Mouse (Mus musculus) adrenal gland, adult 18-20 months (tissue): ENCODE results near the gene Mup15. TPM values are rescaled to one million over a fixed set of nuclear protein-coding genes. Genes with fewer than 3 reads are reported as not detected.
"Not testable (repeated sequence)": the region's sequence is repeated elsewhere in the genome, so short reads cannot be mapped to it uniquely, and the experiment has no call there.

Experiments used
- DNase-seq, 2 experiments: peaks; one replicate each; pipeline ENCODE4 v3.0.0; 2021 to 2022; ENCODE audit warnings: low spot score in 2 of 2
- long read RNA-seq, 2 experiments: library from polyadenylated mRNA; stranded (forward); transcript quantifications; one replicate each; pipeline ENCODE4 v2.0.0; 2021
- total RNA-seq, 2 experiments: library from RNA; stranded (reverse); gene quantifications; 1 replicate in 1 of 2; 2 replicates in 1 of 2; pipeline ENCODE4 v1.2.3; 2021

Gene Mup15
- total RNA-seq = not detected
- long read RNA-seq, experiment 1 = 0 reads
- long read RNA-seq, experiment 2 = 0 reads

DNA sequence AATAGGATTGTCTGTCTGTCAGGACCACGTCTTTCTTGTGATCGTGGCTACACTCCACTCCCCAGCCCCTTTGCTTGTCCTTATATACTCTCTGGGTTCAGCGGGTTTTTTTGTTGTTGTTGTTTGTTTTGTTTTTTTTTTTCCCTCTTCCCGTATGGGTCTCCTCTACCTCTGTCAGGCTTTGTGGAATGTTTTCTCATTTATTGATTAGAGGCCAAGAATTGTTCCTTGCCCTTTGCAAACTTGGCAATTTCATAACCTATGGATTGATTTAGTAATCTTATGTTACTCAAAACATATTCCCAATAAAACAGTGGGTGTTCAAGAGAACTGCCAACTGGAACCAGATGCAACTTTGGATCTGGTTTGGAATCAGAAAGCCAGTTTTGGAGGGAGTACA is at the start of gene Mup15:
Gene Mup15 (minus strand): TSS at position 101 of the 400 bp plus-strand sequence.
- not testable (repeated sequence) for DNase-seq

Other genes starting within 250 kb of the Mup15 start
- not detected for gene Mup13, start 211.5 kb downstream of the Mup15 start, total RNA-seq
- 1 to 10 TPM in 1 of 2 experiments, not detected in 1; 3.2 TPM for gene Mup14, start 135.7 kb downstream of the Mup15 start, total RNA-seq
- gene Mup16, start 79.8 kb upstream of the Mup15 start, total RNA-seq = 10 to 100 TPM in 1 of 2 experiments, not detected in 1; 15.9 TPM
- under 1 TPM in 1 of 2 experiments, not detected in 1; 0.86 TPM for gene Mup17, start 156.1 kb upstream of the Mup15 start, total RNA-seq
- under 1 TPM in 1 of 2 experiments, not detected in 1; 0.46 TPM for gene Mup18, start 234.4 kb upstream of the Mup15 start, total RNA-seq